Mouse (Mus musculus) CH12.LX (cell line): ENCODE results near the gene Shisa8. TPM values are rescaled to one million over a fixed set of nuclear protein-coding genes. Genes with fewer than 3 reads are reported as not detected.

Experiments
- DNase-seq: peaks from one replicate; pipeline ENCODE4 v3.0.0-alpha.2; 2013; ENCODE audit errors: extremely low read depth
- H3K27ac ChIP-seq: 2 replicates; pipeline ENCODE4 v1.5.1; 2012; ENCODE audit warnings: low read depth, mild to moderate bottlenecking, control low read depth, moderate library complexity; ENCODE audit not compliant: insufficient read depth
- H3K27me3 ChIP-seq: replicated peaks from 2 replicates; pipeline ENCODE3; 2012; ENCODE audit warnings: inconsistent platforms
- H3K36me3 ChIP-seq, 2 experiments: replicated peaks in 1 of 2; 2 replicates each; pipeline versions ENCODE3 to v1.6.1; 2012; ENCODE audit warnings: inconsistent platforms in 1 of 2, low read length in 1 of 2, mild to moderate bottlenecking in 1 of 2, mixed read lengths in 1 of 2, moderate library complexity in 1 of 2; ENCODE audit not compliant: control insufficient read depth in 1 of 2, insufficient read depth in 1 of 2
- H3K4me1 ChIP-seq, 2 experiments: 2 replicates each; pipeline ENCODE4 v1.6.1; 2012; ENCODE audit warnings: inconsistent platforms in 1 of 2, moderate library complexity in 1 of 2; ENCODE audit not compliant: insufficient read depth in 2 of 2, control insufficient read depth in 1 of 2
- H3K4me2 ChIP-seq: 2 replicates; pipeline ENCODE4 v1.6.1; 2012; ENCODE audit warnings: low read depth, mild to moderate bottlenecking, control low read depth; ENCODE audit not compliant: poor library complexity, insufficient read depth, severe bottlenecking
- H3K4me3 ChIP-seq, 3 experiments: fragments of 150-350 bp in 1 of 3; sonication (generic) in 1 of 3; replicated peaks in 1 of 3; 2 replicates each; pipeline versions ENCODE3 to v1.5.1; 2011 to 2012; ENCODE audit warnings: low read depth in 2 of 3, low read length in 2 of 3, mild to moderate bottlenecking in 2 of 3, moderate library complexity in 2 of 3, control low read depth in 1 of 3, improper control_type of control experiment in 1 of 3, inconsistent platforms in 1 of 3, mixed read lengths in 1 of 3; ENCODE audit not compliant: poor library complexity in 1 of 3
- H3K79me2 ChIP-seq: replicated peaks from 2 replicates; pipeline ENCODE4 v1.6.1; 2012; ENCODE audit warnings: mild to moderate bottlenecking, moderate library complexity; ENCODE audit not compliant: control insufficient read depth, poor library complexity, insufficient read depth, severe bottlenecking; ENCODE audit errors: extremely low read depth
- H3K9ac ChIP-seq: 2 replicates; pipeline ENCODE4 v1.6.1; 2012; ENCODE audit warnings: low read depth, mild to moderate bottlenecking, control low read depth, moderate library complexity; ENCODE audit not compliant: insufficient read depth
- H3K9me3 ChIP-seq: replicated peaks from 2 replicates; pipeline ENCODE3; 2012; ENCODE audit warnings: low read length, inconsistent platforms, mixed read lengths
- BHLHE40 ChIP-seq: IDR thresholded peaks from 2 replicates; pipeline ENCODE4 v1.6.1; 2011; ENCODE audit warnings: mild to moderate bottlenecking, low read depth, low read length, improper control_type of control experiment
- GABPA ChIP-seq: IDR thresholded peaks from 2 replicates; pipeline ENCODE4 v1.6.1; 2012; ENCODE audit warnings: low read depth, low read length, improper control_type of control experiment, inconsistent platforms; ENCODE audit not compliant: insufficient replicate concordance
- MAFK ChIP-seq: IDR thresholded peaks from 2 replicates; pipeline ENCODE4 v1.6.1; 2011; ENCODE audit warnings: low read length, improper control_type of control experiment; ENCODE audit not compliant: insufficient replicate concordance
- MEF2A ChIP-seq: IDR thresholded peaks from 2 replicates; pipeline ENCODE4 v1.6.1; 2014; ENCODE audit warnings: low read depth, mild to moderate bottlenecking, inconsistent platforms, low read length, improper control_type of control experiment, borderline replicate concordance
- MXI1 ChIP-seq: IDR thresholded peaks from 2 replicates; pipeline ENCODE4 v1.6.1; 2011; ENCODE audit warnings: mild to moderate bottlenecking, low read depth, low read length, improper control_type of control experiment
- MYC ChIP-seq: IDR thresholded peaks from 2 replicates; pipeline ENCODE4 v1.6.1; 2011; ENCODE audit warnings: low read depth, mild to moderate bottlenecking, improper control_type of control experiment, low read length
- NELFE ChIP-seq: IDR thresholded peaks from 2 replicates; pipeline ENCODE4 v1.6.1; 2011; ENCODE audit warnings: low read depth, low read length, improper control_type of control experiment
- POLR2A ChIP-seq: IDR thresholded peaks from 2 replicates; pipeline ENCODE4 v1.6.1; 2011; ENCODE audit warnings: low read depth, mild to moderate bottlenecking, improper control_type of control experiment, low read length
- RCOR1 ChIP-seq: conservative IDR thresholded peaks from 2 replicates; pipeline ENCODE4 v1.6.1; 2012; ENCODE audit warnings: low read depth, mild to moderate bottlenecking, inconsistent platforms, low read length, improper control_type of control experiment
- SIN3A ChIP-seq: IDR thresholded peaks from 2 replicates; pipeline ENCODE4 v1.6.1; 2012; ENCODE audit warnings: low read length, improper control_type of control experiment, inconsistent platforms
- TBP ChIP-seq: conservative IDR thresholded peaks from 2 replicates; pipeline ENCODE4 v1.6.1; 2011; ENCODE audit warnings: low read depth, low read length, improper control_type of control experiment
- UBTF ChIP-seq: IDR thresholded peaks from 2 replicates; pipeline ENCODE4 v1.6.1; 2012; ENCODE audit warnings: low read depth, mild to moderate bottlenecking, inconsistent platforms, low read length, improper control_type of control experiment, moderate library complexity
- USF1 ChIP-seq: IDR thresholded peaks from 2 replicates; pipeline ENCODE4 v1.6.1; 2014; ENCODE audit warnings: low read depth, mild to moderate bottlenecking, inconsistent platforms, low read length, improper control_type of control experiment
- USF2 ChIP-seq: conservative IDR thresholded peaks from 2 replicates; pipeline ENCODE4 v1.6.1; 2011; ENCODE audit warnings: low read depth, low read length, improper control_type of control experiment
- ZC3H11A ChIP-seq: IDR thresholded peaks from 2 replicates; pipeline ENCODE4 v1.6.1; 2012; ENCODE audit warnings: low read depth, mild to moderate bottlenecking, inconsistent platforms, low read length, improper control_type of control experiment
- ZKSCAN1 ChIP-seq: IDR thresholded peaks from 2 replicates; pipeline ENCODE4 v1.6.1; 2012; ENCODE audit warnings: low read depth, inconsistent platforms, low read length, improper control_type of control experiment, borderline replicate concordance
- ZMIZ1 ChIP-seq: IDR thresholded peaks from 2 replicates; pipeline ENCODE4 v1.6.1; 2012; ENCODE audit warnings: low read depth, mild to moderate bottlenecking, inconsistent platforms, low read length, improper control_type of control experiment
- dilution Hi-C: fragments of 300-500 bp; cut with MboI; formaldehyde crosslinking; loops from 2 replicates; pipeline ENCODE4 v1.14.3; 2020; ENCODE audit warnings: low sequenced_read_pairs; ENCODE audit not compliant: extremely low pct_unique_long_range_greater_than_20kb, extremely low pct_ligation_motif_present
- in situ Hi-C: fragments of 300-500 bp; cut with MboI; formaldehyde crosslinking; loops from 3 replicates; pipeline ENCODE4 v1.14.3; 2019; ENCODE audit warnings: low sequenced_read_pairs, low pct_ligation_motif_present, low pct_unique_long_range_greater_than_20kb, mixed read lengths
- polyA plus RNA-seq: library from polyadenylated mRNA; unstranded; fragments of >175 nt; gene quantifications from 2 replicates; pipeline ENCODE4 v1.2.1, GENCODE M21; 2012; ENCODE audit warnings: low read depth; ENCODE audit not compliant: insufficient read length
- total RNA-seq, 2 experiments: library from RNA; depleted of rRNA; stranded (reverse); fragments of 300-350 nt in 1 of 2; fragments of >200 nt in 1 of 2; gene quantifications; 2 replicates each; pipeline ENCODE4 v1.2.3; 2012 to 2014

The Shisa8 gene
- total and polyA plus RNA-seq, 3 experiments = 83.4 to 159 (median 103) TPM

DNA sequence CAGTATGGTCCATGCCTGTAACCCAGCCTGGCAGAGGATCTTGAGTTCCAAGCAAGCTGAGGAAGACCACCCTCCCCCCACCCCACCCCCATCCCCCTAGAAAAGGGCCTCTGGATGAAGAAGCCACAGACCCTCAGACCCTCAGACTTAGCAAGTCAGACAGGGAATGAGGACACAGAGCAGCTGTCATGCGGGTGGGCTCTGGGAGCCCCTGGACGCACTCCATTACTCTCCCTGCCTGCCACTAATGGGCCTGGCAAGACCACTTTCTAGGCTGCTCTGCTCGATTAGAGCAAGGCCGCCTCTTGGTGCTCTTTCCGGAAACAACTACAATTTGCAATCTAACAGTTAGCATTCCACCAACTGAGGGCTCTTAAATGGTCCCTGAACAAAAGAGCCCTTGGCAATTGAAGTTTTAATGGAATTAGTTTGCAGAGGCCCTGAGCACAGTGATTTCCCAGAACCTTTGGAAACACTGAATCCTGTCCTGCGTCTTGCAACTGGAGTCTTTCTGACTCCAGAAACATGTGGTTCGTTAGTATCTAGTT lies 34.8 kb downstream of the Shisa8 start:
- DNase-seq = no peak
- H3K4me3 ChIP-seq = no peak overlapping the region
- H3K79me2 ChIP-seq = no peaks in the 10 kb centered on the region; the same call in none of the 2 replicates
- dilution Hi-C loops (no loop called here), in situ Hi-C loops (no loop called here)
- no peaks in the 10 kb centered on the region for H3K27me3 ChIP-seq
- no peaks in the 10 kb centered on the region for H3K4me1 ChIP-seq
- no peak overlapping the region for H3K9ac ChIP-seq
- H3K4me2 ChIP-seq = no peak overlapping the region
- no peak overlapping the region for H3K27ac ChIP-seq
- TF ChIP-seq MXI1 (no peak), MYC (no peak), POLR2A (no peak), ZKSCAN1 (no peak), TBP (no peak), NELFE (no peak), BHLHE40 (no peak), SIN3A (no peak), MAFK (no peak), MEF2A (no peak), ZMIZ1 (no peak), USF1 (no peak), RCOR1 (no peak), GABPA (no peak), UBTF (no peak), USF2 (no peak)
- H3K9me3 ChIP-seq = peaks cover 36% of the 10 kb centered on the region
- H3K36me3 ChIP-seq = peaks cover 87 to 98% of the 10 kb centered on the region in 2 experiments

DNA sequence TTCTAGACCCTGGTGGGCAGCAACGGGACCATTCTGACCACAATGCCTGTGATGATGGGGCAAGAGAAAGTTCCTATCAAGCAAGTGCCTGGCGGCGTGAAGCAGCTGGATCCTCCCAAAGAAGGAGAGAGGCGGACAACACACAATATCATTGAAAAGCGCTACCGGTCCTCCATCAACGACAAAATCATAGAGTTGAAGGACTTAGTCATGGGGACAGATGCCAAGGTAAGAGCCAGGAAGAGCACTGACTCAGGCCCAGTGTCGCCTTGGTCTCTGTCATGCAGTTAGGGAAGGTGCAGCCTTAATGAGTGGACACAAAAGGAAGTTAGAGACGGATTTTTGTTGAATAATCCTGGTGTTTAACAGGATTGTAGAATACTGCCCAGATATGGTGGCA lies 37.5 kb downstream of the Shisa8 start:
- Histone ChIP-seq H3K27ac (no peak overlapping the region), H3K4me1 (no peaks in the 10 kb centered on the region), H3K4me3 (no peak overlapping the region), H3K4me2 (no peak overlapping the region), H3K9me3 (peaks cover 15% of the 10 kb centered on the region), H3K79me2 (peaks cover 5% of the 10 kb centered on the region), H3K9ac (no peak overlapping the region)
- DNase-seq = no peak
- in situ Hi-C loops (no loop called here), dilution Hi-C loops (no loop called here)
- TF ChIP-seq SIN3A = no peak
- no peak for TF ChIP-seq GABPA
- TF ChIP-seq ZC3H11A = no peak
- TF ChIP-seq POLR2A = no peak
- TF ChIP-seq, all 38 proteins: peak for 0
- Histone ChIP-seq H3K36me3 (peaks cover 90 to 97% of the 10 kb centered on the region in 2 experiments), H3K27me3 (no peaks in the 10 kb centered on the region)
